Comparison of ENCODE assay signal across 7 mouse cellular contexts in the genomic region with DNA sequence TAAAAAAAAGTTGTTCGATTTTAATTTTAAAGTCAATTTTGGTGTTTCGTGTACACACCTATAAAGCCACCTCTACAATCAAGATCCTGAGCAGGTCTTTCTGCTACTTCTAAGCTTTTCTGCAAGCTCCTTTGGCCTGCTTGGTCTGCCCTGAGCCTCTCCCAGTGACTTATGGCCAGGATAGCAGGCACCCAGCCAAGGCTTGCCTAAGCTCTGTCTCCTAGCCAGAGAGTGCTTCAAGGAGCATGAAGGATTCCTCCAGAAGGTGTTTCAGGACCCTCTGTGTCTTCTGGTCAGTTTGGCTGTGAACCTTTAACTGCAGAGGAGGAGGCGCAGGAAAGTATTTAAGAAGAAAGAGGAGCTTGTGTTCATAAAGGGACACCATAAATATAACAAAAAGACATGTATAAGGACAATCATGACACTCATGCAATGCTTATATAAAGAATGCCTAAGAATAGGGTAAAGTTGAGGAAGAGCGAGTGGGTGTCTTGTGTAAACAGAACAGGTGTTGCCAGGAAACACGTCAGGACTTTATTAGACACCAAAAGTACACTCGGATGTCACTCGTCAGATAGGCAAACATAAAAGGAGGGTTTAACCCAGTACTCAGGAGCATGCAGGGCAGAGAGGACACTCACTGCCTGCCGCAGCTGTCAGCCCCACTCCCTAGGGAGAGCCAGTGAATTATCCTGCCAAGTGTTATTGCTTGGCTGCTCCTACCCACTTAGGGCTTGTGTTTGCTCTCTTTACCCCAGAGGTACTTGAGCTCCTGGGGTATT. TPM values are rescaled to one million over a fixed set of nuclear protein-coding genes. Genes with fewer than 3 reads are reported as not detected.
DNase-seq lines count a peak whose midpoint lies in the region; ATAC-seq lines count a peak whose summit lies in the region.

No protein-coding gene starts in this region.

- no peak overlapping the region for H3K4me2 ChIP-seq in midbrain, embryonic 15.5 days

- no peak overlapping the region for H3K9ac ChIP-seq in midbrain, embryonic 15.5 days

- H3K27me3 ChIP-seq in midbrain, embryonic 15.5 days (replicated peaks): no peaks in the 10 kb centered on the region

- H3K36me3 ChIP-seq in midbrain, embryonic 15.5 days (replicated peaks): no peaks in the 10 kb centered on the region

- peak; percentile 69 for DNase-seq in testis, postnatal 10 days (ENCODE audit: low spot score)
- DNase-seq in testis, postnatal 14 days (ENCODE audit: low spot score): no peak
- peak; percentile 26 for DNase-seq in cerebellum, adult 8-10 months
- peak; percentile 59 to 63 for DNase-seq in heart, adult 9 months (ENCODE audit: low spot score in 2 of 2)
- DNase-seq in kidney, adult 9 months: peak; percentile 46
- no peak for DNase-seq in right cerebral cortex, adult 2 months (ENCODE audit: low spot score in 2 of 2)

- no peaks in the 10 kb centered on the region for H3K9me3 ChIP-seq in midbrain, embryonic 15.5 days

- no peak overlapping the region for H3K4me3 ChIP-seq in midbrain, embryonic 15.5 days

- H3K4me1 ChIP-seq in midbrain, embryonic 15.5 days: peaks cover 9% of the 10 kb centered on the region

- WGBS in midbrain, embryonic 15.5 days: 53% methylated on average over 8 of the region's 8 CpGs

- ATAC-seq in midbrain, embryonic 15.5 days (replicated peaks): peak; percentile 50

- H3K27ac ChIP-seq in midbrain, embryonic 15.5 days: no peak overlapping the region

RNA-seq across cellular contexts. Expression of a gene that starts 27.6 kb away (rescaled TPM):
- not detected in 2 replicates for polyA plus RNA-seq in midbrain, embryonic 15.5 days (2015; fragmentation: Nextera tagmentation; extraction: Ambion mirVana)

RNA-seq across cellular contexts. Expression of a gene that starts 36.0 kb away (rescaled TPM):
- 0.20 and 0.50 TPM in 2 replicates for polyA plus RNA-seq in midbrain, embryonic 15.5 days (2015; fragmentation: Nextera tagmentation; extraction: Ambion mirVana)

Comparison
In these comparisons a context has a peak if more than half of its experiments do, and no peak if none do; other contexts are left out.
1. DNase-seq: peak in testis, postnatal 10 days (single experiment), cerebellum, adult 8-10 months (single experiment), heart, adult 9 months (2 of 2) and kidney, adult 9 months (single experiment); none in testis, postnatal 14 days (single experiment) and right cerebral cortex, adult 2 months (0 of 2).